Mouse (Mus musculus): Measurements from ENCODE around the gene Eif2ak2.

The Eif2ak2 gene

GRCm38 (mm10) chr17:78882401-78883112 lies at the start of gene Eif2ak2:
TSS of gene Eif2ak2 (minus strand) at chr17:78882573.
- DNase-seq (ENCODE audit: low spot score in 2 of 2): peak; percentile 38 to 50

GRCm38 (mm10) chr17:78917696-78918095 lies 35.3 kb upstream of the Eif2ak2 start:
- DNase-seq (ENCODE audit: low spot score in 2 of 2): no peak

GRCm38 (mm10) chr17:78916899-78917298 lies 34.5 kb upstream of the Eif2ak2 start:
- no peak for DNase-seq (ENCODE audit: low spot score in 2 of 2)

- peak; percentile 85 for DNase-seq (ENCODE audit: low spot score in 2 of 2)
Measured at GRCm38 (mm10) chr17:78916369-78916813, 34.0 kb upstream of the Eif2ak2 start, which contains the start of gene Cebpzos. TSS of gene Cebpzos (plus strand) at chr17:78916500.

GRCm38 (mm10) chr17:78915772-78916171 lies 33.4 kb upstream of the Eif2ak2 start:
- no peak for DNase-seq (ENCODE audit: low spot score in 2 of 2)

GRCm38 (mm10) chr17:78913921-78914320 lies 31.5 kb upstream of the Eif2ak2 start:
- DNase-seq (ENCODE audit: low spot score in 2 of 2): no peak

- no peak for DNase-seq (ENCODE audit: low spot score in 2 of 2)
Measured at GRCm38 (mm10) chr17:78912861-78913281, 30.5 kb upstream of the Eif2ak2 start.

GRCm38 (mm10) chr17:78909374-78909773 lies 27.0 kb upstream of the Eif2ak2 start:
- DNase-seq (ENCODE audit: low spot score in 2 of 2): no peak

GRCm38 (mm10) chr17:78906892-78907291 lies 24.5 kb upstream of the Eif2ak2 start, which contains the start of gene Sult6b1:
TSS of gene Sult6b1 (minus strand) at chr17:78906992.
- no peak for DNase-seq (ENCODE audit: low spot score in 2 of 2)

GRCm38 (mm10) chr17:78903158-78903557 lies 20.8 kb upstream of the Eif2ak2 start:
- DNase-seq (ENCODE audit: low spot score in 2 of 2): no peak

GRCm38 (mm10) chr17:78895394-78895793 lies 13.0 kb upstream of the Eif2ak2 start:
- DNase-seq (ENCODE audit: low spot score in 2 of 2): peak; percentile 25 to 46

- no peak for DNase-seq (ENCODE audit: low spot score in 2 of 2)
Measured at GRCm38 (mm10) chr17:78894991-78895390, 12.6 kb upstream of the Eif2ak2 start.

GRCm38 (mm10) chr17:78891020-78891419 lies 8.6 kb upstream of the Eif2ak2 start:
- no peak for DNase-seq (ENCODE audit: low spot score in 2 of 2)

- no peak for DNase-seq (ENCODE audit: low spot score in 2 of 2)
Measured at GRCm38 (mm10) chr17:78889184-78889583, 6.8 kb upstream of the Eif2ak2 start.

- no peak for DNase-seq (ENCODE audit: low spot score in 2 of 2)
Measured at GRCm38 (mm10) chr17:78888554-78888953, 6.2 kb upstream of the Eif2ak2 start.

- DNase-seq (ENCODE audit: low spot score in 2 of 2): no peak
Measured at GRCm38 (mm10) chr17:78885286-78886065, 3.1 kb upstream of the Eif2ak2 start.

- no peak for DNase-seq (ENCODE audit: low spot score in 2 of 2)
Measured at GRCm38 (mm10) chr17:78883291-78883690, 918 bp upstream of the Eif2ak2 start.

GRCm38 (mm10) chr17:78881878-78882304 lies 482 bp downstream of the Eif2ak2 start:
- no peak for DNase-seq (ENCODE audit: low spot score in 2 of 2)

- no peak for DNase-seq (ENCODE audit: low spot score in 2 of 2)
Measured at GRCm38 (mm10) chr17:78873886-78874285, 8.5 kb downstream of the Eif2ak2 start.

GRCm38 (mm10) chr17:78856243-78856642 lies 26.1 kb downstream of the Eif2ak2 start:
- no peak for DNase-seq (ENCODE audit: low spot score in 2 of 2)

GRCm38 (mm10) chr17:78842271-78842928 lies 40.0 kb downstream of the Eif2ak2 start:
- no peak for DNase-seq (ENCODE audit: low spot score in 2 of 2)

GRCm38 (mm10) chr17:78836056-78836455 lies 46.3 kb downstream of the Eif2ak2 start:
- DNase-seq (ENCODE audit: low spot score in 2 of 2): no peak

Measured in right cerebral cortex, adult 2 months (tissue).